Mouse (Mus musculus) CH12.LX (cell line): Measurements from ENCODE around the gene Ptgir. TPM values are rescaled to one million over a fixed set of nuclear protein-coding genes. Genes with fewer than 3 reads are reported as not detected.

Experiments used
- DNase-seq: peaks from one replicate; pipeline ENCODE4 v3.0.0-alpha.2; 2013; ENCODE audit errors: extremely low read depth
- H3K27ac ChIP-seq: 2 replicates; pipeline ENCODE4 v1.5.1; 2012; ENCODE audit warnings: low read depth, mild to moderate bottlenecking, control low read depth, moderate library complexity; ENCODE audit not compliant: insufficient read depth
- H3K27me3 ChIP-seq: replicated peaks from 2 replicates; pipeline ENCODE3; 2012; ENCODE audit warnings: inconsistent platforms
- H3K36me3 ChIP-seq, 2 experiments: replicated peaks in 1 of 2; 2 replicates each; pipeline versions ENCODE3 to v1.6.1; 2012; ENCODE audit warnings: inconsistent platforms in 1 of 2, low read length in 1 of 2, mild to moderate bottlenecking in 1 of 2, mixed read lengths in 1 of 2, moderate library complexity in 1 of 2; ENCODE audit not compliant: control insufficient read depth in 1 of 2, insufficient read depth in 1 of 2
- H3K4me1 ChIP-seq, 2 experiments: 2 replicates each; pipeline ENCODE4 v1.6.1; 2012; ENCODE audit warnings: inconsistent platforms in 1 of 2, moderate library complexity in 1 of 2; ENCODE audit not compliant: insufficient read depth in 2 of 2, control insufficient read depth in 1 of 2
- H3K4me2 ChIP-seq: 2 replicates; pipeline ENCODE4 v1.6.1; 2012; ENCODE audit warnings: low read depth, mild to moderate bottlenecking, control low read depth; ENCODE audit not compliant: poor library complexity, insufficient read depth, severe bottlenecking
- H3K4me3 ChIP-seq, 3 experiments: fragments of 150-350 bp in 1 of 3; sonication (generic) in 1 of 3; replicated peaks in 1 of 3; 2 replicates each; pipeline versions ENCODE3 to v1.5.1; 2011 to 2012; ENCODE audit warnings: low read depth in 2 of 3, low read length in 2 of 3, mild to moderate bottlenecking in 2 of 3, moderate library complexity in 2 of 3, control low read depth in 1 of 3, improper control_type of control experiment in 1 of 3, inconsistent platforms in 1 of 3, mixed read lengths in 1 of 3; ENCODE audit not compliant: poor library complexity in 1 of 3
- H3K79me2 ChIP-seq: replicated peaks from 2 replicates; pipeline ENCODE4 v1.6.1; 2012; ENCODE audit warnings: mild to moderate bottlenecking, moderate library complexity; ENCODE audit not compliant: control insufficient read depth, poor library complexity, insufficient read depth, severe bottlenecking; ENCODE audit errors: extremely low read depth
- H3K9ac ChIP-seq: 2 replicates; pipeline ENCODE4 v1.6.1; 2012; ENCODE audit warnings: low read depth, mild to moderate bottlenecking, control low read depth, moderate library complexity; ENCODE audit not compliant: insufficient read depth
- H3K9me3 ChIP-seq: replicated peaks from 2 replicates; pipeline ENCODE3; 2012; ENCODE audit warnings: low read length, inconsistent platforms, mixed read lengths
- BHLHE40 ChIP-seq: IDR thresholded peaks from 2 replicates; pipeline ENCODE4 v1.6.1; 2011; ENCODE audit warnings: mild to moderate bottlenecking, low read depth, low read length, improper control_type of control experiment
- CHD1 ChIP-seq: IDR thresholded peaks from 2 replicates; pipeline ENCODE4 v1.6.1; 2012; ENCODE audit warnings: low read depth, low read length, improper control_type of control experiment, inconsistent platforms
- CHD2 ChIP-seq: IDR thresholded peaks from 2 replicates; pipeline ENCODE4 v1.6.1; 2011; ENCODE audit warnings: low read length, improper control_type of control experiment
- CTCF ChIP-seq, 2 experiments: IDR thresholded peaks in 1 of 2; conservative IDR thresholded peaks in 1 of 2; 2 replicates each; pipeline ENCODE4 v1.5.1; 2011 to 2012; ENCODE audit warnings: low read depth in 2 of 2, low read length in 2 of 2, improper control_type of control experiment in 1 of 2, inconsistent platforms in 1 of 2, mild to moderate bottlenecking in 1 of 2, moderate library complexity in 1 of 2
- E2F4 ChIP-seq: IDR thresholded peaks from 2 replicates; pipeline ENCODE4 v1.6.1; 2011; ENCODE audit warnings: low read depth, low read length, improper control_type of control experiment; ENCODE audit not compliant: insufficient replicate concordance
- ELF1 ChIP-seq: IDR thresholded peaks from 2 replicates; pipeline ENCODE4 v1.6.1; 2014; ENCODE audit warnings: low read depth, mild to moderate bottlenecking, inconsistent platforms, low read length, improper control_type of control experiment
- EP300 ChIP-seq: IDR thresholded peaks from 2 replicates; pipeline ENCODE4 v1.6.1; 2011; ENCODE audit warnings: low read length, improper control_type of control experiment
- ETS1 ChIP-seq: conservative IDR thresholded peaks from 2 replicates; pipeline ENCODE4 v1.6.1; 2012; ENCODE audit warnings: low read depth, mild to moderate bottlenecking, inconsistent platforms, low read length, improper control_type of control experiment, moderate library complexity
- GABPA ChIP-seq: IDR thresholded peaks from 2 replicates; pipeline ENCODE4 v1.6.1; 2012; ENCODE audit warnings: low read depth, low read length, improper control_type of control experiment, inconsistent platforms; ENCODE audit not compliant: insufficient replicate concordance
- HCFC1 ChIP-seq: IDR thresholded peaks from 2 replicates; pipeline ENCODE4 v1.6.1; 2012; ENCODE audit warnings: low read depth, mild to moderate bottlenecking, inconsistent platforms, low read length, improper control_type of control experiment
- IRF4 ChIP-seq: IDR thresholded peaks from 2 replicates; pipeline ENCODE4 v1.6.1; 2014; ENCODE audit warnings: low read depth, mild to moderate bottlenecking, inconsistent platforms, low read length, improper control_type of control experiment
- JUN ChIP-seq: IDR thresholded peaks from 2 replicates; pipeline ENCODE4 v1.6.1; 2011; ENCODE audit warnings: low read depth, mild to moderate bottlenecking, low read length, improper control_type of control experiment, moderate library complexity; ENCODE audit not compliant: insufficient read depth
- JUND ChIP-seq: conservative IDR thresholded peaks from 2 replicates; pipeline ENCODE4 v1.6.1; 2011; ENCODE audit warnings: low read depth, low read length, improper control_type of control experiment
- KAT2A ChIP-seq: IDR thresholded peaks from 2 replicates; pipeline ENCODE4 v1.6.1; 2012; ENCODE audit warnings: low read length, improper control_type of control experiment, inconsistent platforms; ENCODE audit not compliant: insufficient replicate concordance
- MAFK ChIP-seq: IDR thresholded peaks from 2 replicates; pipeline ENCODE4 v1.6.1; 2011; ENCODE audit warnings: low read length, improper control_type of control experiment; ENCODE audit not compliant: insufficient replicate concordance
- MAX ChIP-seq: IDR thresholded peaks from 2 replicates; pipeline ENCODE4 v1.6.1; 2011; ENCODE audit warnings: low read length, improper control_type of control experiment
- MAZ ChIP-seq: IDR thresholded peaks from 2 replicates; pipeline ENCODE4 v1.6.1; 2012; ENCODE audit warnings: low read depth, mild to moderate bottlenecking, inconsistent platforms, low read length, improper control_type of control experiment, moderate library complexity
- MEF2A ChIP-seq: IDR thresholded peaks from 2 replicates; pipeline ENCODE4 v1.6.1; 2014; ENCODE audit warnings: low read depth, mild to moderate bottlenecking, inconsistent platforms, low read length, improper control_type of control experiment, borderline replicate concordance
- MXI1 ChIP-seq: IDR thresholded peaks from 2 replicates; pipeline ENCODE4 v1.6.1; 2011; ENCODE audit warnings: mild to moderate bottlenecking, low read depth, low read length, improper control_type of control experiment
- MYC ChIP-seq: IDR thresholded peaks from 2 replicates; pipeline ENCODE4 v1.6.1; 2011; ENCODE audit warnings: low read depth, mild to moderate bottlenecking, improper control_type of control experiment, low read length
- NELFE ChIP-seq: IDR thresholded peaks from 2 replicates; pipeline ENCODE4 v1.6.1; 2011; ENCODE audit warnings: low read depth, low read length, improper control_type of control experiment
- NRF1 ChIP-seq: IDR thresholded peaks from 2 replicates; pipeline ENCODE4 v1.6.1; 2014; ENCODE audit warnings: low read depth, mild to moderate bottlenecking, inconsistent platforms, low read length, improper control_type of control experiment, moderate library complexity
- PAX5 ChIP-seq: IDR thresholded peaks from 2 replicates; pipeline ENCODE4 v1.6.1; 2012; ENCODE audit warnings: low read length, inconsistent platforms, mixed read lengths
- POLR2A ChIP-seq: IDR thresholded peaks from 2 replicates; pipeline ENCODE4 v1.6.1; 2011; ENCODE audit warnings: low read depth, mild to moderate bottlenecking, improper control_type of control experiment, low read length
- POLR2AphosphoS2 ChIP-seq: IDR thresholded peaks from 2 replicates; pipeline ENCODE4 v1.6.1; 2011; ENCODE audit warnings: low read depth, low read length, improper control_type of control experiment
- RAD21 ChIP-seq: IDR thresholded peaks from 2 replicates; pipeline ENCODE4 v1.6.1; 2011; ENCODE audit warnings: low read depth, mild to moderate bottlenecking, low read length, improper control_type of control experiment, moderate library complexity
- RCOR1 ChIP-seq: conservative IDR thresholded peaks from 2 replicates; pipeline ENCODE4 v1.6.1; 2012; ENCODE audit warnings: low read depth, mild to moderate bottlenecking, inconsistent platforms, low read length, improper control_type of control experiment
- SIN3A ChIP-seq: IDR thresholded peaks from 2 replicates; pipeline ENCODE4 v1.6.1; 2012; ENCODE audit warnings: low read length, improper control_type of control experiment, inconsistent platforms
- SMC3 ChIP-seq: IDR thresholded peaks from 2 replicates; pipeline ENCODE4 v1.6.1; 2011; ENCODE audit warnings: low read depth, low read length, improper control_type of control experiment
- TBP ChIP-seq: conservative IDR thresholded peaks from 2 replicates; pipeline ENCODE4 v1.6.1; 2011; ENCODE audit warnings: low read depth, low read length, improper control_type of control experiment
- TCF12 ChIP-seq: IDR thresholded peaks from 2 replicates; pipeline ENCODE4 v1.6.1; 2014; ENCODE audit warnings: low read depth, mild to moderate bottlenecking, inconsistent platforms, low read length, improper control_type of control experiment
- UBTF ChIP-seq: IDR thresholded peaks from 2 replicates; pipeline ENCODE4 v1.6.1; 2012; ENCODE audit warnings: low read depth, mild to moderate bottlenecking, inconsistent platforms, low read length, improper control_type of control experiment, moderate library complexity
- USF1 ChIP-seq: IDR thresholded peaks from 2 replicates; pipeline ENCODE4 v1.6.1; 2014; ENCODE audit warnings: low read depth, mild to moderate bottlenecking, inconsistent platforms, low read length, improper control_type of control experiment
- USF2 ChIP-seq: conservative IDR thresholded peaks from 2 replicates; pipeline ENCODE4 v1.6.1; 2011; ENCODE audit warnings: low read depth, low read length, improper control_type of control experiment
- ZC3H11A ChIP-seq: IDR thresholded peaks from 2 replicates; pipeline ENCODE4 v1.6.1; 2012; ENCODE audit warnings: low read depth, mild to moderate bottlenecking, inconsistent platforms, low read length, improper control_type of control experiment
- ZKSCAN1 ChIP-seq: IDR thresholded peaks from 2 replicates; pipeline ENCODE4 v1.6.1; 2012; ENCODE audit warnings: low read depth, inconsistent platforms, low read length, improper control_type of control experiment, borderline replicate concordance
- ZMIZ1 ChIP-seq: IDR thresholded peaks from 2 replicates; pipeline ENCODE4 v1.6.1; 2012; ENCODE audit warnings: low read depth, mild to moderate bottlenecking, inconsistent platforms, low read length, improper control_type of control experiment
- ZNF384 ChIP-seq: IDR thresholded peaks from 2 replicates; pipeline ENCODE4 v1.6.1; 2012; ENCODE audit warnings: low read depth, low read length, improper control_type of control experiment, inconsistent platforms
- dilution Hi-C: fragments of 300-500 bp; cut with MboI; formaldehyde crosslinking; loops from 2 replicates; pipeline ENCODE4 v1.14.3; 2020; ENCODE audit warnings: low sequenced_read_pairs; ENCODE audit not compliant: extremely low pct_unique_long_range_greater_than_20kb, extremely low pct_ligation_motif_present
- in situ Hi-C: fragments of 300-500 bp; cut with MboI; formaldehyde crosslinking; loops from 3 replicates; pipeline ENCODE4 v1.14.3; 2019; ENCODE audit warnings: low sequenced_read_pairs, low pct_ligation_motif_present, low pct_unique_long_range_greater_than_20kb, mixed read lengths
- polyA plus RNA-seq: library from polyadenylated mRNA; unstranded; fragments of >175 nt; gene quantifications from 2 replicates; pipeline ENCODE4 v1.2.1, GENCODE M21; 2012; ENCODE audit warnings: low read depth; ENCODE audit not compliant: insufficient read length
- total RNA-seq, 2 experiments: library from RNA; depleted of rRNA; stranded (reverse); fragments of 300-350 nt in 1 of 2; fragments of >200 nt in 1 of 2; gene quantifications; 2 replicates each; pipeline ENCODE4 v1.2.3; 2012 to 2014

Ptgir gene
- total and polyA plus RNA-seq, 3 experiments: 3.8 to 31.1 (median 7.0) TPM

GRCm38 (mm10) chr7:16950861-16951635, 44.8 kb downstream of the Ptgir start:
- TF ChIP-seq PAX5 (no peak), BHLHE40 (peak; percentile 30; the same call in 1 of the 2 replicates), POLR2A (peak; percentile 32; the same call in 1 of the 2 replicates), ZNF384 (no peak), HCFC1 (peak; percentile 54; the same call in 1 of the 2 replicates), IRF4 (peak; percentile 22; the same call in 1 of the 2 replicates), MXI1 (no peak), ZC3H11A (peak; percentile 58), JUN (peak; percentile 93), ZMIZ1 (no peak), USF2 (no peak), MAZ (no peak), EP300 (no peak), RAD21 (peak; percentile 81), ZKSCAN1 (no peak), MAFK (no peak), UBTF (no peak), NRF1 (no peak), CTCF (conservative IDR thresholded peaks at IDR 0.05 in 1 of 2, IDR thresholded peaks at IDR 0.05 in 1 of 2; ENCODE audit: low read depth in 2 of 2, low read length in 2 of 2) (peak; percentile 50 to 94), TCF12 (no peak), RCOR1 (no peak; the same call in 1 of the 2 replicates), MEF2A (peak; percentile 34; the same call in 1 of the 2 replicates), USF1 (no peak), KAT2A (no peak), E2F4 (no peak), NELFE (no peak), TBP (0 out of 2 replicates have a peak, but pooled peaks have one; percentile 7), CHD1 (no peak), MAX (peak; percentile 23; the same call in 1 of the 2 replicates), CHD2 (no peak), GABPA (no peak), ELF1 (peak; percentile 92), MYC (peak; percentile 63; the same call in 1 of the 2 replicates), JUND (peak; percentile 91), ETS1 (no peak), SIN3A (0 out of 2 replicates have a peak, but pooled peaks have one; percentile 6), SMC3 (peak; percentile 92), POLR2AphosphoS2 (no peak)
- Histone ChIP-seq H3K9me3 (no peaks in the 10 kb centered on the region), H3K79me2 (no peaks in the 10 kb centered on the region), H3K4me1 (peaks cover 0 to 12% of the 10 kb centered on the region in 2 experiments; a peak in 2 of 4 replicates), H3K36me3 (no peaks in the 10 kb centered on the region), H3K4me3 (peak overlapping the region; percentile 49 to 53 (median 50)), H3K9ac (peak overlapping the region; percentile 54; the same call in 1 of the 2 replicates), H3K27ac (peak overlapping the region; percentile 43; the same call in 1 of the 2 replicates), H3K4me2 (peak overlapping the region; percentile 82), H3K27me3 (peaks cover 18% of the 10 kb centered on the region)
- dilution Hi-C loops (no loop called here), in situ Hi-C loops (loop anchor here (5.0 kb wide), 2 partner anchors 46 to 116 kb away; no protein-coding TSS in a partner anchor)
- peak; percentile 93 for DNase-seq
